Mouse (Mus musculus) kidney, embryonic 14.5 days (tissue): ENCODE data around the gene Zfp46. TPM values are rescaled to one million over a fixed set of nuclear protein-coding genes. Genes with fewer than 3 reads are reported as not detected.

Experiments used
- ATAC-seq: fragments of 200-750 bp; cut with Nextera tagmentation; 2 replicates; pipeline ENCODE4 v1.8.0; 2017; ENCODE audit warnings: moderate number of reproducible peaks, mild to moderate bottlenecking, moderate TSS enrichment, moderate library complexity; ENCODE audit not compliant: low FRiP score, low TSS enrichment
- H3K27ac ChIP-seq: fragments of 300-500 bp; sonication (generic); 2 replicates; pipeline ENCODE4 v1.5.1; 2014; ENCODE audit warnings: low read depth, mild to moderate bottlenecking, low read length, moderate library complexity, mixed read lengths
- H3K27me3 ChIP-seq: fragments of 300-500 bp; sonication (generic); 2 replicates; pipeline ENCODE4 v1.6.1; 2014; ENCODE audit warnings: mild to moderate bottlenecking, low read length; ENCODE audit not compliant: control insufficient read depth, insufficient read depth
- H3K36me3 ChIP-seq: fragments of 300-500 bp; sonication (generic); 2 replicates; pipeline ENCODE4 v1.6.1; 2014; ENCODE audit warnings: low read length, mixed read lengths; ENCODE audit not compliant: control insufficient read depth, insufficient read depth
- H3K4me1 ChIP-seq: fragments of 300-500 bp; sonication (generic); 2 replicates; pipeline ENCODE4 v1.6.1; 2014; ENCODE audit warnings: low read length, mixed read lengths; ENCODE audit not compliant: control insufficient read depth, insufficient read depth
- H3K4me2 ChIP-seq: fragments of 300-500 bp; sonication (generic); replicated peaks from 2 replicates; pipeline ENCODE4 v1.6.1; 2014; ENCODE audit warnings: low read depth, mild to moderate bottlenecking, low read length
- H3K4me3 ChIP-seq: fragments of 300-500 bp; sonication (generic); 2 replicates; pipeline ENCODE4 v1.5.1; 2014; ENCODE audit warnings: mild to moderate bottlenecking, low read length
- H3K9ac ChIP-seq: fragments of 300-500 bp; sonication (generic); 2 replicates; pipeline ENCODE4 v1.6.1; 2014; ENCODE audit warnings: low read depth, mild to moderate bottlenecking, low read length, moderate library complexity
- H3K9me3 ChIP-seq: fragments of 300-500 bp; sonication (generic); 2 replicates; pipeline ENCODE4 v1.6.1; 2016; ENCODE audit warnings: low read length; ENCODE audit not compliant: control insufficient read depth
- WGBS: fragments of 180-500 bp; shearing (Covaris S2); extraction: QIAGEN DNeasy Blood & Tissue Kit; methylation state at CpG from one replicate; pipeline ENCODE4 v1.1.7; 2014; 5-methylcytosine and 5-hydroxymethylcytosine counted together
- polyA plus RNA-seq: library from polyadenylated mRNA; unstranded; fragments of >200 nt; fragmentation: Nextera tagmentation; extraction: Ambion mirVana; gene quantifications from 2 replicates; pipeline ENCODE4 v1.2.1, GENCODE M21; 2014

Zfp46 gene
- polyA plus RNA-seq, 1 experiment from 2014 or later: 22.0 TPM

- Histone ChIP-seq H3K27ac (no peak overlapping the region), H3K9ac (no peak overlapping the region), H3K4me2 (no peak overlapping the region), H3K9me3 (peaks cover 3% of the 10 kb centered on the region; the same call in 1 of the 2 replicates), H3K4me3 (no peak overlapping the region), H3K36me3 (peaks cover 73% of the 10 kb centered on the region), H3K27me3 (no peaks in the 10 kb centered on the region; the same call in 1 of the 2 replicates), H3K4me1 (peaks cover 4% of the 10 kb centered on the region)
- ATAC-seq: no peak
- WGBS: 92% methylated on average over 6 of the region's 6 CpGs
These were observed 7.2 kb downstream of the Zfp46 start for GRCm38 (mm10) chr4:136291692-136292091.

- H3K36me3 ChIP-seq: peaks cover 38% of the 10 kb centered on the region
- no peak overlapping the region for H3K4me3 ChIP-seq
- no peaks in the 10 kb centered on the region for H3K27me3 ChIP-seq
- no peak overlapping the region for H3K4me2 ChIP-seq
- no peaks in the 10 kb centered on the region for H3K9me3 ChIP-seq
- no peak overlapping the region for H3K27ac ChIP-seq
- H3K9ac ChIP-seq: no peak overlapping the region
- WGBS: 42% methylated on average over 7 of the region's 7 CpGs
- no peaks in the 10 kb centered on the region for H3K4me1 ChIP-seq
- ATAC-seq: no peak
These were observed 11.5 kb downstream of the Zfp46 start for GRCm38 (mm10) chr4:136295941-136296340.

- WGBS: 68% methylated on average over 4 of the region's 4 CpGs
- Histone ChIP-seq H3K27ac (no peak overlapping the region), H3K4me1 (no peaks in the 10 kb centered on the region), H3K4me3 (no peak overlapping the region), H3K9ac (no peak overlapping the region), H3K27me3 (no peaks in the 10 kb centered on the region), H3K36me3 (no peaks in the 10 kb centered on the region), H3K4me2 (no peak overlapping the region), H3K9me3 (no peaks in the 10 kb centered on the region)
- ATAC-seq: no peak
These were observed 18.0 kb downstream of the Zfp46 start for GRCm38 (mm10) chr4:136302462-136302861.

- WGBS: 55% methylated on average over 2 of the region's 2 CpGs
These were observed 19.7 kb downstream of the Zfp46 start for GRCm38 (mm10) chr4:136304181-136304580.

GRCm38 (mm10) chr4:136308355-136308754 is 23.9 kb downstream of the Zfp46 start:
- Histone ChIP-seq H3K4me2 (no peak overlapping the region), H3K9me3 (no peaks in the 10 kb centered on the region), H3K27me3 (no peaks in the 10 kb centered on the region), H3K4me3 (no peak overlapping the region), H3K27ac (no peak overlapping the region), H3K4me1 (peaks cover 6% of the 10 kb centered on the region), H3K36me3 (no peaks in the 10 kb centered on the region), H3K9ac (no peak overlapping the region)
- 48% methylated on average over 2 of the region's 2 CpGs for WGBS
- no peak for ATAC-seq

More at GRCm38 (mm10) chr4:136304181-136304580, 19.7 kb downstream of the Zfp46 start:
- Histone ChIP-seq H3K4me2 (no peak overlapping the region), H3K4me1 (no peaks in the 10 kb centered on the region), H3K9ac (no peak overlapping the region), H3K36me3 (no peaks in the 10 kb centered on the region), H3K4me3 (no peak overlapping the region), H3K27me3 (no peaks in the 10 kb centered on the region), H3K9me3 (no peaks in the 10 kb centered on the region), H3K27ac (no peak overlapping the region)
- ATAC-seq: no peak

- ATAC-seq: no peak
- 3% methylated on average over 11 of the region's 11 CpGs for WGBS
- peak overlapping the region; percentile 89 for H3K4me2 ChIP-seq
- H3K27me3 ChIP-seq: no peaks in the 10 kb centered on the region
- H3K4me1 ChIP-seq: peaks cover 19% of the 10 kb centered on the region
- peak overlapping the region; percentile 91 for H3K27ac ChIP-seq
- H3K9ac ChIP-seq: peak overlapping the region; percentile 100; the same call in 1 of the 2 replicates
- no peaks in the 10 kb centered on the region for H3K9me3 ChIP-seq
- H3K4me3 ChIP-seq: peak overlapping the region; percentile 100
- H3K36me3 ChIP-seq: peaks cover 3% of the 10 kb centered on the region; the same call in 1 of the 2 replicates
These were observed 25.3 kb downstream of the Zfp46 start for GRCm38 (mm10) chr4:136309780-136310179.

GRCm38 (mm10) chr4:136310229-136311041 is 26.0 kb downstream of the Zfp46 start, which contains the start of gene Hnrnpr:
Gene Hnrnpr, plus strand, starts transcription at chr4:136310942.
- Histone ChIP-seq H3K9ac (peak within 1 kb of the TSS; percentile 100), H3K4me3 (peak within 1 kb of the TSS; percentile 100)
- ATAC-seq: peak; percentile 99

GRCm38 (mm10) chr4:136311042-136311999 is 26.8 kb downstream of the Zfp46 start:
- peaks cover 23% of the 10 kb centered on the region for H3K4me1 ChIP-seq
- under 1% methylated on average over 74 of the region's 81 CpGs for WGBS
- peak; percentile 32 for ATAC-seq
- H3K4me3 ChIP-seq: peak overlapping the region; percentile 100
- H3K36me3 ChIP-seq: peaks cover 5% of the 10 kb centered on the region
- peak overlapping the region; percentile 99 for H3K27ac ChIP-seq
- H3K27me3 ChIP-seq: no peaks in the 10 kb centered on the region
- H3K9me3 ChIP-seq: no peaks in the 10 kb centered on the region
- peak overlapping the region; percentile 100 for H3K9ac ChIP-seq
- peak overlapping the region; percentile 54 for H3K4me2 ChIP-seq

More at GRCm38 (mm10) chr4:136310229-136311041, 26.0 kb downstream of the Zfp46 start, which contains the start of gene Hnrnpr:
- Histone ChIP-seq H3K27ac (peak within 1 kb of the TSS; percentile 99), H3K9me3 (no peaks in the 10 kb centered on the region), H3K4me1 (peaks cover 23% of the 10 kb centered on the region), H3K27me3 (no peaks in the 10 kb centered on the region), H3K4me2 (peak within 1 kb of the TSS; percentile 89), H3K36me3 (peaks cover 3% of the 10 kb centered on the region; the same call in 1 of the 2 replicates)
- under 1% methylated on average over 47 of the region's 65 CpGs for WGBS
